Mouse (Mus musculus): Measurements from ENCODE around the gene Cdh10. TPM values are rescaled to one million over a fixed set of nuclear protein-coding genes. Genes with fewer than 3 reads are reported as not detected.

Gene Cdh10
- polyA plus RNA-seq (2015; fragmentation: Nextera tagmentation; extraction: Ambion mirVana), result 27.7 and 29.9 TPM in 2 replicates

DNA sequence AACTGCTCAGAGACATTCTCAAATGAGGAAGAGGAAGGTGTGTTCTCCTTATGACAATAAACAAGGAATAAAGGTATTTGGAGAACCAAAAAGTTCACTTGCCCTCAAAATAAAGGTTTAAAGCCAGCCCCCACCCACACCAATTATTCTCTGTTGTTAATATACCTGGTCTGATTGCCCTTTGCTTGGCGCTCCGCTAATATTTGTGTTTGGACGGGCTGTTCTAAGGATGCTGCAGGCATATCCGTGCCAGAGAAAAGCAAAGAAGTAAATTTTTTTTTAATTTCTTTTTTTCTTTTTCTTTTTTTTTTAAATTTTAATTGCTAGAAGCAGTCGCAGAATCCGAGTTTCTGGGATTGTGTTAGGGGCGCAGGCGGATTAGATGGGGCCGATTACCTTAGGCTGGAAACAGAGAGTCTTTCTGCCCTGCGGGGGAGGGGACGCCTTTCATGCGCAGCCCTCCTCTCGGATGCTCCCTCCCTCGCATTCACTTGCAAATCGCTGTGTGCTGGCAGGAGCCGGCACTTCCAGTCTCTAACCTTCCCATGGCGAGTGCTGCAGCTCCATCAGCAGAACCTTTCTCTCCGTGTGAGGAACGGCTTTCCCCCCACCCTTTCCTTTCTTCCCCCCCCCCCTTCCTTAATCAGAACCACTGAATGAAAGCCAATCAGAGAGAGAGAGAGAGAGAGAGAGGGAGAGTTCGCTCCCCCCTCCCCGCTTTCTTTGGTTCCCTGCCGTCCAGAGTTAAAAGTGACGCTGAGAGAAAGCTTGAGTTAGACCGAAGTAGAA lies at the start of gene Cdh10:
Gene Cdh10, plus strand, starts transcription at position 763 of the 789 bp plus-strand sequence.
- peak within 1 kb of the TSS; percentile 59 for H3K4me2 ChIP-seq
- no peaks in the 10 kb centered on the region for H3K9me3 ChIP-seq
- under 1% methylated on average over 24 of the region's 24 CpGs for WGBS
- peak within 1 kb of the TSS; percentile 77 for H3K27ac ChIP-seq (replicated peaks)
- no peaks in the 10 kb centered on the region for H3K27me3 ChIP-seq
- peak; percentile 92 for ATAC-seq (ENCODE audit: low FRiP score, low read depth)
- H3K4me1 ChIP-seq (replicated peaks), result peaks cover 12% of the 10 kb centered on the region; the same call in 1 of the 2 replicates
- H3K4me3 ChIP-seq, result peak within 1 kb of the TSS; percentile 47
- no peaks in the 10 kb centered on the region for H3K36me3 ChIP-seq
- H3K9ac ChIP-seq, result peak within 1 kb of the TSS; percentile 56

DNA sequence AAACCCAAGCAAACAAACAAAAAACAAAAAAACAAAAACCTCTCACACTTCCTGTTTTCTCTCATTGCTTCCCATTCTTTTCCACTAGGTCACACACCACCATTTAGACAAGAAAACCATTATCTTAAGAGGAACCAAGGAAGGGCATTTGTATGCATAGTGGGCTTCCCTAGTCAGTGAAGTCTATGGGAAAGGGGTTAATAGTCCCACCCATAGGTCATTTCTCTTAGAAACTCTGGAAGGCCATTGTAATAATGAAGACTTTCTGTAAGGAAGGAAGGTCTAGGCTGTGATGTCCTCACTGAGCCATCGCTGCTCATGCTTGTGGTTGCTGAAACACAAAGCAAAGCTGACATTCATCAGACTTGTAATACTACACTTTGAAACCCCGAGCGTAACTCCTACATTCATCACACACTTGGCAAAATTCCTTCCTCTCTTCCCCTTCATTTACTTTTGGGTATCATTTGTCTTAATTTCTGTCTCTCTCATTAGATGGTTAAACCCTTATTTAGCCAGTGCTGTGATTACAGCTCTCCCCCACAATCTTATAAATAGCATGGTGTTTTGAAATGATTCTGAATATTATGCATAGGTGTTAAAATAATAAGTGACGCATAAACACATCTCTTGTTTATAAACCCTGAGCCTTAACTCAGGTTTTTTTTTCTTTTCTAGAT lies 9.5 kb upstream of the Cdh10 start:
- ATAC-seq (ENCODE audit: low FRiP score, low read depth), result peak; percentile 68; the same call in 1 of the 2 replicates
- no peak overlapping the region for H3K4me2 ChIP-seq
- no peak overlapping the region for H3K9ac ChIP-seq
- WGBS, result 48% methylated on average over 4 of the region's 4 CpGs
- no peaks in the 10 kb centered on the region for H3K9me3 ChIP-seq
- no peaks in the 10 kb centered on the region for H3K4me1 ChIP-seq (replicated peaks)
- H3K4me3 ChIP-seq, result no peak overlapping the region
- H3K27me3 ChIP-seq, result no peaks in the 10 kb centered on the region
- H3K27ac ChIP-seq (replicated peaks), result no peak overlapping the region
- H3K36me3 ChIP-seq, result no peaks in the 10 kb centered on the region

DNA sequence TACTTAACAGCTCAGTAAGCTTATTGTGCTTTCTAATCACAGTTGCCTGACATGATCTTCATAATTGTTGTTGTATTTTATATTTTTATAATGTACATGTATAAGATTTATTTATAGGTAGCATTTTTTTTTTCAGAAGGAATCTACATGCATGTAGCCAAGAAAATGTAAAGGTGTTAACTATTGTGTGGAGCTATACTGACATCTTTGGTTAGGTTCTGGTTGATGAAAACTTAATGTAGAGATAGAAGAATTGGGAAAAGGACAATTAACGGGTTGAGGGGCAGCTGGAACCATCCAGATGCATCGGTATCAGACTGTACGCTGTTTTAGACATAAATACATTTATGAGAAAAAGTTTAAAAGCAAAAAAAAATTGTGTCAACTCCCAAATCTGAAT lies 1.0 kb upstream of the Cdh10 start:
- 54% methylated on average over 3 of the region's 3 CpGs for WGBS
- Histone ChIP-seq H3K9me3 (no peaks in the 10 kb centered on the region), H3K9ac (peak overlapping the region; percentile 56; the same call in 1 of the 2 replicates), H3K4me2 (peak overlapping the region; percentile 59), H3K4me3 (peak overlapping the region; percentile 47), H3K36me3 (no peaks in the 10 kb centered on the region), H3K27ac (replicated peaks) (no peak overlapping the region; the same call in 1 of the 2 replicates), H3K4me1 (replicated peaks) (peaks cover 7% of the 10 kb centered on the region; the same call in 1 of the 2 replicates), H3K27me3 (no peaks in the 10 kb centered on the region)
- ATAC-seq (ENCODE audit: low FRiP score, low read depth), result no peak

DNA sequence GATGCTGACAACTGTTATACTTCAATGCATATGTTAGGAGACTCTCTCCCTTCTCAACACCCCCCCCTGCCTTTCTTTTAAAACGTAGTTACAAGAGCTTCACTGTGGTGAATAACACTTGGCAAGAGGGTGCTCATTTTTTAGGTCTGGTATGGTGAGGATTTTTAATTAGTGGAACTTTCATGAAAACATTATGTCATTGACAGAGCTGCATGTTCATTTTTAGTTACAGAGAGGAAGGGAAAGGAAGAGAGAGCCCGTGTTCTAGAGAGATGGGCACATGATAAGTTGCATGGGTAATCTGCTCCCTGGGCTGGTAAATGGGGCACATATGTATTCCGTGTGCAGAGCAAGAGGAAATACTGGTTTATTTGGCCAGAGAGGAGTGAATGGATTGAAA lies 1.5 kb downstream of the Cdh10 start:
- no peak for ATAC-seq (ENCODE audit: low FRiP score, low read depth)
- 7% methylated on average over 3 of the region's 3 CpGs for WGBS

DNA sequence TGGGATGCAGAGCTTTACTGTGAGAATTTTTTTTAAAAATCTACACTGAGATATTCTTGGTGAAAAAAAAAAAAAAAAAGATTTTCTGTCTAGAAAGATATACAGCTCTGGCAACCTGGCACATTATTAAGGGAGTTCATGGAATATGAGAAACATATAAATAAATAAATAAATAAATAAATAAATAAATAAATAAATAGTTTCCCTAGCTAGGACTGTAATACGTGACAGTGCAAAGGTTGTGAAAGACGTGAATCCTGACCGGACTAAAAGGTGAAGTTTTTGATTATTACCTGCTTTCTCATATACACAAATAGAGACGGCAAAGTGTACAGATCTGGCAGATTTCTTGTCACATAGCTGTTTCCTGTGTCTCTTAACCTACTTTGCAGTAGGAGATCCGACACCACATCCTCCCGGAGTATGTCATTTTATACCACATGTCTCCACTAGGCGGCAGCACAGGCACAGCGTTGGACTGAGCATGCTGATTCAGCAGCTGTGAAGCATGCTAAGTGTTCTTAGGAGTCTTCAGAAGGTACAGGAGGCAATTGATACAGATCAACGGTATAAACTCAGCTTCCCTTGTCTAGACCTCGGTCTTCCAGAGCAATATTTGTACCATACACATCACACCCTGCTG lies 2.5 kb downstream of the Cdh10 start:
- H3K4me2 ChIP-seq, result peak overlapping the region; percentile 59
- H3K27ac ChIP-seq (replicated peaks), result peak overlapping the region; percentile 77; the same call in 1 of the 2 replicates
- ATAC-seq (ENCODE audit: low FRiP score, low read depth), result peak; percentile 71
- H3K4me3 ChIP-seq, result peak overlapping the region; percentile 47
- H3K9ac ChIP-seq, result peak overlapping the region; percentile 56; the same call in 1 of the 2 replicates
- 23% methylated on average over 10 of the region's 10 CpGs for WGBS
- no peaks in the 10 kb centered on the region for H3K27me3 ChIP-seq
- H3K4me1 ChIP-seq (replicated peaks), result peaks cover 12% of the 10 kb centered on the region; the same call in 1 of the 2 replicates
- no peaks in the 10 kb centered on the region for H3K9me3 ChIP-seq
- H3K36me3 ChIP-seq, result no peaks in the 10 kb centered on the region

More for the DNA sequence above, 1.5 kb downstream of the Cdh10 start:
- Histone ChIP-seq H3K27ac (replicated peaks) (peak overlapping the region; percentile 77), H3K27me3 (no peaks in the 10 kb centered on the region), H3K4me1 (replicated peaks) (peaks cover 12% of the 10 kb centered on the region; the same call in 1 of the 2 replicates), H3K36me3 (no peaks in the 10 kb centered on the region), H3K9me3 (no peaks in the 10 kb centered on the region), H3K4me3 (peak overlapping the region; percentile 47), H3K9ac (peak overlapping the region; percentile 56), H3K4me2 (peak overlapping the region; percentile 59)

DNA sequence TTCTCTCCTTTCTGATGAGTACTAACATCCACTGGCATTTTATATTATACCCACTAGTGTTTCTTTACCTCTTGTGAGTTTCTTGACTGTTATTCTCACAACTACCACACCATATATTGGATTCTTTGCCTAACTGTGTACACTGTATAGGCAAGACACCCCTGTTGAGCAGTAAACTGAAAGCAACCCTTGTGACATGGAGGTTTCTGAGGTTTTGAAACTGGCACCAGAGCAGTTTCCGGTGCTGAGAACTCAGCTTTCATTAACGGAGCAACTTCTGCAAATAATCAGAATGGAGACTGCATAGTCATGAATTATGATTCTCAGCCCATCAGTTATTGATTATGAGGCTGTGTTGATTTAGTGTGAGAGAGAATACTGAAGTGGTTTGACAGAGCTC lies 4.7 kb downstream of the Cdh10 start:
- Histone ChIP-seq H3K4me2 (peak overlapping the region; percentile 59), H3K9me3 (no peaks in the 10 kb centered on the region), H3K27ac (replicated peaks) (no peak overlapping the region), H3K4me3 (no peak overlapping the region), H3K27me3 (no peaks in the 10 kb centered on the region), H3K4me1 (replicated peaks) (peaks cover 12% of the 10 kb centered on the region; the same call in 1 of the 2 replicates), H3K9ac (no peak overlapping the region), H3K36me3 (no peaks in the 10 kb centered on the region)
- ATAC-seq (ENCODE audit: low FRiP score, low read depth), result no peak
- WGBS, result 79% methylated on average over 2 of the region's 2 CpGs

DNA sequence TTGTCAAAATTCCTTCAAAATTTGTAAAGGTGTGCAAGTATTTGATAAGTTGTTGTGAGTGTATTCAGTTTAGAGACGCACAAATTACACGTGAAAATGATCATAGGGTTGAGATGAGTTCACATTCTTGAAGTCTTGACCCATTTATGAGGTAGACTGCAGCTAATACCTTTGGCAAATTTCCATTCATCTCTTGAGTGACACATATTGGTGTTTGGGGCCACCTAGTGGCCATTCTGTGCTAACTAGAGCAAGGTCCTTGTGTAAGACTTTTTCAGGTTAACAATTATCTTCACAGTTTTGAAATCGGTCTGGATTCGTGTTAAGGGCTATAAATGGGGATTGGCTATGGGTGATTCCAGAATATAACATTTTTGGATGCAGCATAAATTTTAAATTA lies 13.5 kb downstream of the Cdh10 start:
- Histone ChIP-seq H3K4me3 (no peak overlapping the region), H3K27me3 (no peaks in the 10 kb centered on the region), H3K4me2 (no peak overlapping the region), H3K36me3 (no peaks in the 10 kb centered on the region), H3K9me3 (no peaks in the 10 kb centered on the region), H3K9ac (no peak overlapping the region), H3K27ac (replicated peaks) (no peak overlapping the region), H3K4me1 (replicated peaks) (no peaks in the 10 kb centered on the region)
- no peak for ATAC-seq (ENCODE audit: low FRiP score, low read depth)
- WGBS, result 19% methylated on average over 4 of the region's 4 CpGs

DNA sequence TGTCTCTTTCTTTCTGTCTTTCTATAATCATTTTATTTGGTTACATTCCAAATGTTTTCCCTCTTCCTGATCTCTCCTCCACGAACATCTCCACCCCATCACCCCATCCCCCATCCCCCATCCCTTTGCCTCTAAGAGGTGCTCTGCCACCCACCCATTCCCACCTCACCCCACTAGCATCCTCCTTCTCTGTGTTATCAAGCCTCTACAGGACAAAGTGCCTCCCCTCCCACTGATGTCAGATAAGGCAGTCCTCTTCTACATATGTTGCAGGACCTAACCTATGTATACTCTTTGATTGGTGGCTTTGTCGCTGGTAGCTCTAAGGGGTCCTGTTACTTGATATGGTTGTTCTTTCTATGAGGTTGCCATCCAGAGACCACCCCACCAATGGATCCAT lies 23.0 kb downstream of the Cdh10 start:
- H3K27ac ChIP-seq (replicated peaks), result no peak overlapping the region
- H3K4me1 ChIP-seq (replicated peaks), result 0 out of 2 replicates have a peak, but pooled peaks cover 8% of the 10 kb centered on the region
- no peaks in the 10 kb centered on the region for H3K27me3 ChIP-seq
- no peaks in the 10 kb centered on the region for H3K9me3 ChIP-seq
- 90% methylated on average over 2 of the region's 2 CpGs for WGBS
- no peaks in the 10 kb centered on the region for H3K36me3 ChIP-seq
- H3K4me3 ChIP-seq, result no peak overlapping the region
- H3K9ac ChIP-seq, result no peak overlapping the region
- ATAC-seq (ENCODE audit: low FRiP score, low read depth), result no peak
- H3K4me2 ChIP-seq, result no peak overlapping the region

DNA sequence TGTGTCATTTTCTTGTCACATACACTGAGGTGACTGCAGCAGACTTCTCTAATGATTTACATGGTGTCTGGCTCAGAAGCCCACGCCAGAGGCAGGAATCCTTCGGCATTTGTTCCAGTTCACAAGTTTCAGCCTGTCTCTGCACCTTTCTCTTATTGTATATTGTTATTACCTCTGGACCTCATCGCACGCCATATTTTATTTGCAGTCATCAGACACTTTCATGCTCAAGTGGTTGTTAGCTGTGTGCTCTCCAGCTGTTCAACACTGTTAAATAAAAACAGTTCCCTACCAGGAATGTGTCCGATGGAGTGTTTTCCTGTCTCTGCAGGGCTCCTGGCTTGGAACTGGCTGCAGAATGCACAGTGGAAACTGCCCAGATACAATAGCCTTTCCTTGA lies 26.1 kb downstream of the Cdh10 start:
- ATAC-seq (ENCODE audit: low FRiP score, low read depth), result peak; percentile 66; the same call in 1 of the 2 replicates
- 0 out of 2 replicates have a peak, but pooled peaks cover 8% of the 10 kb centered on the region for H3K4me1 ChIP-seq (replicated peaks)
- H3K4me2 ChIP-seq, result peak overlapping the region; percentile 32
- no peak overlapping the region for H3K9ac ChIP-seq
- H3K36me3 ChIP-seq, result no peaks in the 10 kb centered on the region
- no peaks in the 10 kb centered on the region for H3K9me3 ChIP-seq
- H3K27me3 ChIP-seq, result no peaks in the 10 kb centered on the region
- WGBS, result 29% methylated on average over 5 of the region's 5 CpGs
- H3K4me3 ChIP-seq, result no peak overlapping the region
- no peak overlapping the region; the same call in 1 of the 2 replicates for H3K27ac ChIP-seq (replicated peaks)

DNA sequence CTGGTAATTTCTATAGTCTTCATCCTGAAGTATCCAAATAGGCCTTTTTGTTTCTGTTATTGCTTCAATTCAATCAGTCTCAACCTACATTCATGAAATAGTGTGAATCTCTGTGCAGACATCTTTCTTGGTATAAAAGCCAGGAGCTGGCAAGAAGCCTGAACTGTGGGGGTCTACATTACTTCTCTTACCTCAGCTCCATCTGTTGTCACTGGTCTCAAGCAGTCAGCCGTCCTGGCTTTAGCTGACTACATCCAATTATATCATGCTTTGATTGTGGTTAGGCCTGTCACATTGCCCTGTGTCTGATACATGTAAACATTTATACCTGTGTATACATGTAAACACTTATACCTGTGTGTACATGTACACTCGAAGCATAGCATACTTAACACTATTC lies 31.8 kb downstream of the Cdh10 start:
- H3K36me3 ChIP-seq, result no peaks in the 10 kb centered on the region
- no peak overlapping the region for H3K4me3 ChIP-seq
- no peaks in the 10 kb centered on the region for H3K27me3 ChIP-seq
- no peak overlapping the region for H3K27ac ChIP-seq (replicated peaks)
- no peaks in the 10 kb centered on the region for H3K9me3 ChIP-seq
- no peaks in the 10 kb centered on the region for H3K4me1 ChIP-seq (replicated peaks)
- 79% methylated on average over 2 of the region's 2 CpGs for WGBS
- ATAC-seq (ENCODE audit: low FRiP score, low read depth), result no peak
- H3K4me2 ChIP-seq, result no peak overlapping the region
- H3K9ac ChIP-seq, result no peak overlapping the region

DNA sequence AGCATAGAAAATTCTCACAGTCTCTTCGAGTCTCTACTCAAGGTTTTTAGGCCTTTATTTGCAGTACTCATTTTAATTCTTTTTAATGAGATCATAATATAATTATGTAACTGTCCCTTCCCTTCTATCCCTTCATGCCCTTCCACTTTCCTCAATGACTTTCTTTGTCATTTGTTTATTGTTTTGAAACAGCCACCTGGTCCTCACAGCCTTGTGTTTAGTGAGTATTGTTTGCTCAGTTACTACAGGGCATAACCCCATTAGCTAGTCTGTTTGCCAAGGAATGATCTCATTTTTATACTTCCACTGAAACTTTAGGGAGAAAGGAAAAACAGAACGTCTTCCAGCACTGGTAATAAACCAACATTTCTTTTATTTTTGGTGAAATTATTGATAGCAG lies 39.4 kb downstream of the Cdh10 start:
- Histone ChIP-seq H3K27me3 (no peaks in the 10 kb centered on the region), H3K27ac (replicated peaks) (no peak overlapping the region), H3K4me1 (replicated peaks) (no peaks in the 10 kb centered on the region), H3K9me3 (no peaks in the 10 kb centered on the region), H3K4me3 (no peak overlapping the region), H3K9ac (no peak overlapping the region), H3K4me2 (no peak overlapping the region), H3K36me3 (no peaks in the 10 kb centered on the region)
- 69% methylated on average over 2 of the region's 2 CpGs for WGBS
- no peak for ATAC-seq (ENCODE audit: low FRiP score, low read depth)

DNA sequence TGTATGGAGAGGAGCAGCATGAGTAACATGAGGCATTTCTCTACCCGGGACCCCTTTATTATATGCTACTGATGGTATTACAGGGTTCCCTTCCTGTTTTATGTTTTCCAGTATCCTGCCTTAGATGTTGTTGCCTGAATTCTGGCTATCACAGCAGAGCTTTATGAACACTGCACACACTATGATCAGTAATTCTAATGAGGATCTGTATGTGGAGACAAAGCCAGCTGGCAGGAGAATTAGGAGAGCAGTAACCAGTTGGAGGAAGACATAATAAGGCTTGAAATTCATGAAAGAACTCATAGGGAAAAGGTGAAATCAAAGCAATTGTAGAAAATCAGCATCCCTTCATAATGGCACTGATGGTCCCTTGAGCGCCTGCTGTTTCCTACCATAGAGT lies 51.1 kb downstream of the Cdh10 start:
- Histone ChIP-seq H3K27ac (replicated peaks) (no peak overlapping the region), H3K4me3 (no peak overlapping the region), H3K36me3 (no peaks in the 10 kb centered on the region), H3K4me1 (replicated peaks) (no peaks in the 10 kb centered on the region), H3K9me3 (no peaks in the 10 kb centered on the region), H3K27me3 (no peaks in the 10 kb centered on the region), H3K9ac (no peak overlapping the region), H3K4me2 (no peak overlapping the region)
- no peak for ATAC-seq (ENCODE audit: low FRiP score, low read depth)
- WGBS, result 92% methylated on average over 2 of the region's 2 CpGs
